Mouse (Mus musculus) kidney, adult 2 months (tissue): ENCODE measurements at regions not wholly inside any gene's neighbourhood (a gene's known extent, or its start where the extent isn't known, plus 50 kb on each side); places are given as distances from the start of the nearest gene placed in this dataset.

Source experiments
- CTCF ChIP-seq: fragments of 200-500 bp; conservative IDR thresholded peaks from 2 replicates; pipeline ENCODE4 v1.5.1; 2011; ENCODE audit warnings: low read depth, mild to moderate bottlenecking, control low read depth, low read length, moderate library complexity, mixed read lengths; ENCODE audit not compliant: insufficient read depth, insufficient read length
- POLR2A ChIP-seq: fragments of 200-500 bp; IDR thresholded peaks from one replicate; pipeline ENCODE4 v1.6.1; 2011; ENCODE audit warnings: low read depth, low read length, control low read depth

DNA sequence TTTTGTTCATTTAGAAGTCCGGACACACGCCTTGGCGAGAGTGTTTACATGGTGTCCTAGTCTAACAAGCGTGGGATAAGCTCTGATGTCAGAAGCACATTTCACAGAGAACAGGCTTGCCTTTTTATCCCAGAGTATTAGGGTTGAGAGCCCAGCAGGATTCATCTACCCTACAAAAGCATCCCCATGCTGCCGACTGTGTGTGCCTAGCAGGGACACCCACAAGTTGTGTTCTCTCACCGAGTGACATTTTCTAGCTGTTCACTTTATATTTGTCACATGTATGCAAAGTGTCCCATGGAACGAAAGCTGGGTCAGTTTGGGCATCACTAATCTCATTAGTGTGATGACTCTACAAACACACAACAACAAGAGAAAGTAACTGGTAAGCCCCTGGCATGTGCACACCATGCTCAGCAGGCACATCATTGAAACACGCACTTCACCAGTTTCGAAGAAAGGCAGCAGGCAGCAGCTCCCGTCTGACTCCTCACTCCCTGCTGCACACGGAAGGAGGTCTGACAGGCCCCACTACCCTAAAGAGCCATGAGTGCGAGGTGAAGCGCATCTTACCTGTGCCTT is 539.8 kb upstream of the Adgrl2 start:
- TF ChIP-seq CTCF (no peak), POLR2A (no peak)
